Comparison of ENCODE assay signal across 32 mouse cellular contexts in genomic region chr17:67681084-67681483, GRCm38 (mm10). TPM values are rescaled to one million over a fixed set of nuclear protein-coding genes. Genes with fewer than 3 reads are reported as not detected.
A peak's percentile ranks its signal among the peaks of the same experiment; 100 is the strongest.
DNase-seq lines count a peak whose midpoint lies in the region; ATAC-seq and TF ChIP-seq lines count a peak whose summit lies in the region.
"Had no signal": no experiment of that assay in that cellular context is flagged by ENCODE, and none has a peak within 500 bp of the region (broad histone marks: within the 10 kb centered on the region; RNA-seq: fewer than 3 reads in every experiment).

No protein-coding gene starts in this region.

- no peaks in the 10 kb centered on the region for H3K36me3 ChIP-seq in kidney, postnatal 0 days (ENCODE audit: insufficient read depth, low read length)
- no peaks in the 10 kb centered on the region for H3K36me3 ChIP-seq in midbrain, embryonic 10.5 days
- H3K36me3 ChIP-seq: embryonic facial prominence, embryonic 10.5 days; embryonic facial prominence, embryonic 15.5 days; forebrain, embryonic 12.5 days; heart, embryonic 12.5 days; hindbrain, embryonic 13.5 days; liver, embryonic 12.5 days; midbrain, embryonic 15.5 days; neural tube, embryonic 15.5 days; stomach, embryonic 15.5 days had no signal

- no peak for TF ChIP-seq CTCF in kidney, postnatal 0 days (IDR thresholded peaks at IDR 0.05; ENCODE audit: low read depth)

- 56% methylated on average over 6 of the region's 6 CpGs for WGBS in kidney, postnatal 0 days
- 83% methylated on average over 6 of the region's 6 CpGs for WGBS in midbrain, embryonic 10.5 days

- H3K4me2 ChIP-seq in kidney, postnatal 0 days (ENCODE audit: low read length) = no peak overlapping the region
- H3K4me2 ChIP-seq: embryonic facial prominence, embryonic 15.5 days; forebrain, embryonic 12.5 days; heart, embryonic 12.5 days; hindbrain, embryonic 13.5 days; liver, embryonic 12.5 days; midbrain, embryonic 15.5 days; neural tube, embryonic 15.5 days; stomach, embryonic 15.5 days had no signal

- ATAC-seq in kidney, postnatal 0 days (replicated peaks; ENCODE audit: low FRiP score, low read depth) = no peak
- ATAC-seq: forebrain, postnatal 0 days; intestine, embryonic 16.5 days; liver, embryonic 12.5 days; liver, postnatal 0 days; midbrain, embryonic 15.5 days; Patski had no signal

- H3K9ac ChIP-seq in kidney, postnatal 0 days (ENCODE audit: low read depth, low read length) = no peak overlapping the region
- H3K9ac ChIP-seq: embryonic facial prominence, embryonic 15.5 days; forebrain, embryonic 12.5 days; forebrain, postnatal 0 days; heart, embryonic 12.5 days; hindbrain, embryonic 13.5 days; liver, embryonic 12.5 days; liver, postnatal 0 days; midbrain, embryonic 15.5 days; neural tube, embryonic 15.5 days; stomach, embryonic 15.5 days had no signal

- DNase-seq in adrenal gland, adult 2 months = peak; percentile 48
- no peak for DNase-seq in adrenal gland, adult 8-10 months
- peak; percentile 15 for DNase-seq in kidney, postnatal 0 days (ENCODE audit: low spot score)
- DNase-seq in kidney, postnatal 25 days = no peak
- DNase-seq in lung, postnatal 25 days (ENCODE audit: low spot score) = peak; percentile 10
- DNase-seq in lung, adult 18-20 months = no peak
- DNase-seq in midbrain, embryonic 10.5 days (ENCODE audit: low spot score) = no peak
- DNase-seq: cerebellum, adult 8-10 months; cerebellum, postnatal 25 days; forebrain, postnatal 0 days; heart, adult 2 months; heart, postnatal 4 days; kidney, postnatal 14 days; layer of hippocampus, postnatal 36 days; left cerebral cortex, postnatal 4 days; liver, postnatal 0 days; retina, postnatal 1 day; right cerebral cortex, postnatal 14 days; thymus, postnatal 14 days had no signal

- H3K27me3 ChIP-seq in kidney, postnatal 0 days (ENCODE audit: insufficient read depth, low read length) = no peaks in the 10 kb centered on the region
- H3K27me3 ChIP-seq in midbrain, embryonic 10.5 days (ENCODE audit: low read depth, poor library complexity, severe bottlenecking) = no peaks in the 10 kb centered on the region
- H3K27me3 ChIP-seq: embryonic facial prominence, embryonic 15.5 days; forebrain, embryonic 12.5 days; heart, embryonic 12.5 days; hindbrain, embryonic 13.5 days; liver, embryonic 12.5 days; midbrain, embryonic 15.5 days; neural tube, embryonic 15.5 days; stomach, embryonic 15.5 days had no signal

- no peak overlapping the region for H3K27ac ChIP-seq in kidney, postnatal 0 days
- no peak overlapping the region for H3K27ac ChIP-seq in midbrain, embryonic 10.5 days (replicated peaks)
- H3K27ac ChIP-seq: embryonic facial prominence, embryonic 10.5 days; embryonic facial prominence, embryonic 15.5 days; forebrain, embryonic 12.5 days; heart, adult 2 months; hindbrain, embryonic 13.5 days; liver, embryonic 12.5 days; midbrain, embryonic 15.5 days; neural tube, embryonic 15.5 days; stomach, embryonic 15.5 days had no signal

- H3K9me3 ChIP-seq in kidney, postnatal 0 days (replicated peaks; ENCODE audit: low read length) = no peaks in the 10 kb centered on the region
- no peaks in the 10 kb centered on the region for H3K9me3 ChIP-seq in midbrain, embryonic 10.5 days (replicated peaks)
- H3K9me3 ChIP-seq: embryonic facial prominence, embryonic 10.5 days; embryonic facial prominence, embryonic 15.5 days; forebrain, embryonic 12.5 days; heart, embryonic 12.5 days; hindbrain, embryonic 13.5 days; liver, embryonic 12.5 days; midbrain, embryonic 15.5 days; neural tube, embryonic 15.5 days; stomach, embryonic 15.5 days had no signal

- H3K4me1 ChIP-seq in kidney, postnatal 0 days (replicated peaks; ENCODE audit: insufficient read depth, low read length) = 0 out of 2 replicates have a peak, but pooled peaks cover 9% of the 10 kb centered on the region
- peaks cover 24% of the 10 kb centered on the region for H3K4me1 ChIP-seq in midbrain, embryonic 10.5 days
- H3K4me1 ChIP-seq: embryonic facial prominence, embryonic 15.5 days; hindbrain, embryonic 13.5 days; liver, embryonic 12.5 days; midbrain, embryonic 15.5 days; neural tube, embryonic 15.5 days had no signal

- no peak overlapping the region for H3K4me3 ChIP-seq in kidney, postnatal 0 days (replicated peaks; ENCODE audit: low read depth, low read length)
- no peak overlapping the region for H3K4me3 ChIP-seq in midbrain, embryonic 10.5 days
- H3K4me3 ChIP-seq: embryonic facial prominence, embryonic 10.5 days; embryonic facial prominence, embryonic 15.5 days; forebrain, embryonic 12.5 days; heart, adult 2 months; heart, embryonic 12.5 days; hindbrain, embryonic 13.5 days; liver, embryonic 12.5 days; midbrain, embryonic 15.5 days; neural tube, embryonic 15.5 days; stomach, embryonic 15.5 days had no signal

RNA-seq across cellular contexts. Expression of gene Lama1, which starts 16.0 kb away (rescaled TPM):
- total RNA-seq in adrenal gland, adult 2 months (2021) = 10 to 100 TPM in 1 of 2 experiments, 1 to 10 TPM in 1; 7.5 to 10.6 TPM
- 8.1 and 9.6 TPM in 2 replicates for polyA plus RNA-seq in adrenal gland, adult 2 months (2012; rRNA removed)
- total RNA-seq in adrenal gland, adult 8-10 months (2022) = 10 to 100 TPM; 14.0 to 23.9 (median 18.3) TPM
- polyA plus RNA-seq in kidney, postnatal 0 days (2015; fragmentation: Nextera tagmentation; extraction: Ambion mirVana) = 20.1 and 24.9 TPM in 2 replicates
- 24.1 and 31.2 TPM in 2 replicates for polyA plus RNA-seq in midbrain, embryonic 10.5 days (2016; fragmentation: Nextera tagmentation; extraction: Ambion mirVana)
- total RNA-seq: MEL had no signal

RNA-seq across cellular contexts. Expression of gene Lrrc30, which starts 48.6 kb away (rescaled TPM):
- under 1 TPM; 0.14 to 0.41 TPM for total RNA-seq in adrenal gland, adult 2 months (2021)
- polyA plus RNA-seq in adrenal gland, adult 2 months (2012; rRNA removed) = 0.28 and 0.35 TPM in 2 replicates
- under 1 TPM in 3 of 4 experiments, not detected in 1; 0.32 to 0.66 (median 0.52) TPM for total RNA-seq in adrenal gland, adult 8-10 months (2022)
- polyA plus RNA-seq in kidney, postnatal 0 days (2015; fragmentation: Nextera tagmentation; extraction: Ambion mirVana) = not detected in 2 replicates
- not detected in 2 replicates for polyA plus RNA-seq in midbrain, embryonic 10.5 days (2016; fragmentation: Nextera tagmentation; extraction: Ambion mirVana)
- total RNA-seq: forebrain, postnatal 0 days; layer of hippocampus, adult 8-10 months; layer of hippocampus, postnatal 36 days; left cerebral cortex, postnatal 4 days; MEL had no signal
- polyA plus RNA-seq: forebrain, embryonic 12.5 days; forebrain, postnatal 0 days; hindbrain, embryonic 13.5 days; intestine, embryonic 16.5 days; liver, embryonic 12.5 days; liver, postnatal 0 days; midbrain, embryonic 15.5 days; Patski; stomach, embryonic 15.5 days had no signal

Comparison
In these comparisons a context has a peak if more than half of its experiments do, and no peak if none do; other contexts are left out.
1. DNase-seq: peak in adrenal gland, adult 2 months (single experiment), kidney, postnatal 0 days (single experiment) and lung, postnatal 25 days (single experiment); none in adrenal gland, adult 8-10 months (single experiment), kidney, postnatal 25 days (0 of 2), lung, adult 18-20 months (0 of 2) and midbrain, embryonic 10.5 days (single experiment).